Mouse (Mus musculus) liver, embryonic 13.5 days (tissue): Measurements from ENCODE around the gene Nlrp6. TPM values are rescaled to one million over a fixed set of nuclear protein-coding genes. Genes with fewer than 3 reads are reported as not detected.
"Not testable (repeated sequence)": the region's sequence is repeated elsewhere in the genome, so short reads cannot be mapped to it uniquely, and the experiment has no call there.

ENCODE experiments used
- ATAC-seq: fragments of 200-750 bp; cut with Nextera tagmentation; 2 replicates; pipeline ENCODE4 v1.8.0; 2017; ENCODE audit warnings: low read depth, mild to moderate bottlenecking, moderate number of reproducible peaks, moderate library complexity
- DNase-seq: peaks from one replicate; pipeline ENCODE4 v3.0.0; 2022
- H3K27ac ChIP-seq: fragments of 300-500 bp; sonication (generic); 2 replicates; pipeline ENCODE4 v1.5.1; 2015; ENCODE audit warnings: moderate library complexity, mild to moderate bottlenecking, inconsistent platforms
- H3K27me3 ChIP-seq: fragments of 300-500 bp; sonication (generic); 2 replicates; pipeline ENCODE4 v1.6.1; 2015; ENCODE audit warnings: mild to moderate bottlenecking, inconsistent platforms
- H3K36me3 ChIP-seq: fragments of 300-500 bp; sonication (generic); 2 replicates; pipeline ENCODE4 v1.6.1; 2015; ENCODE audit warnings: mild to moderate bottlenecking, inconsistent platforms
- H3K4me1 ChIP-seq: fragments of 300-500 bp; sonication (generic); replicated peaks from 2 replicates; pipeline ENCODE4 v1.6.1; 2015; ENCODE audit warnings: inconsistent platforms
- H3K4me2 ChIP-seq: fragments of 300-500 bp; sonication (generic); 2 replicates; pipeline ENCODE4 v1.6.1; 2015; ENCODE audit warnings: inconsistent platforms, mild to moderate bottlenecking, moderate library complexity
- H3K4me3 ChIP-seq: fragments of 300-500 bp; sonication (generic); replicated peaks from 2 replicates; pipeline ENCODE4 v1.5.1; 2015; ENCODE audit warnings: mild to moderate bottlenecking, inconsistent platforms
- H3K9ac ChIP-seq: fragments of 300-500 bp; sonication (generic); 2 replicates; pipeline ENCODE4 v1.6.1; 2015; ENCODE audit warnings: mild to moderate bottlenecking, inconsistent platforms
- H3K9me3 ChIP-seq: fragments of 300-500 bp; sonication (generic); replicated peaks from 2 replicates; pipeline ENCODE4 v1.6.1; 2016; ENCODE audit warnings: inconsistent platforms
- WGBS: fragments of 180-500 bp; shearing (Covaris S2); methylation state at CpG from one replicate; pipeline ENCODE4 v1.1.7; 2015; ENCODE audit not compliant: insufficient replicate concordance; 5-methylcytosine and 5-hydroxymethylcytosine counted together
- polyA plus RNA-seq: library from polyadenylated mRNA; unstranded; fragments of >200 nt; fragmentation: Nextera tagmentation; extraction: Ambion mirVana; gene quantifications from 2 replicates; pipeline ENCODE4 v1.2.1, GENCODE M21; 2015

The Nlrp6 gene
- 1.6 and 2.4 TPM in 2 replicates for polyA plus RNA-seq

DNA sequence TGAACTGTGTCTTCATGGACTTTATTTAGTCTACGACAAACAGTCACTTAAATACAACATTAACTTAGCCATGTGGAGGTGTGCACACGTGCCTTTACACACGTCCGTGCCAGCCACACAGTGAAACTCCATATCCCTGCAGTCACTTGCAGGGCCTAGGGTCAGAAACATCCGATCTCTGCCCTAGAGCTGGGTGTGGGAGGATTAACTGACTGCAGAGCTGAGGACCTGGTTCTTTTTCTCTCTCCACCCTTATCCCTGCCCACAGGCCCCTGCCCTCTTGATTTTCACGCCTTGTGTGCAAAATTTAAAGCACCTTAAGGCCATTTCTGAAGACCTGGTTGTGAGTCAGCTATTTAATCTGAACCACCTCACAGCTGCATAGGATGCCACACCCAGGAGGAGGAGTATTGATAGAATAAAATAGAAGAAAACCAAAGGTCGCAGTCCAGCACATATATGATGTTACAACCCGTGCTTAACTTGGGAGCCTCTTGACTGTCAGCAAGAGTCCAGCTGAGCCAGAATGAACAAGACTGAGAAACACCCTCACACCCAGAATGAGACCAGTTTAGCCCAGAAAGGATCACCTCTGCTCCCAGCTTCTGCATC, at the start of gene Nlrp6:
Nlrp6 (plus strand) TSS at position 485 of the 612 bp plus-strand sequence.
- no peak for ATAC-seq
- Histone ChIP-seq H3K27me3 (peaks cover 64% of the 10 kb centered on the region), H3K4me3 (no peak within 1 kb of the TSS)

DNA sequence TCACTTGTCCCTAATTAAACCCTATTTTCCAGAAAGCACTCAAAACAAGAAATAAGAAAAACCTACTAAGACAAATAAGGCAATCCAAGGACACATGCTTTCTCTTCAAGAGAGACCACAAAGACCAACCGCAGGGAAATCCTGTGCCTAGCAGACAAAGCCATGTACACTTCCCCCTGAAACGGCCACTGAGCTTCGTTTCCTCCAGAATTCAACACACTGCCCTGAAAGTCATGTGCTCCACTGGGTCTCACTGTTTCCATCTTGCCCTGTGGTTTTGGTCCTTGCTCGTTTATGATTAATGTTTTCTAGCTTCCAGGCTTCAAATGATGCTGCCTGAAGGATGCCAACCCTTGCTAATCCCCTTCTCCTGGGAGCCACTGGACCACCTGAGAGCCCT, 46.5 kb upstream of the Nlrp6 start:
- no peak overlapping the region for H3K9ac ChIP-seq
- no peak overlapping the region for H3K27ac ChIP-seq
- ATAC-seq (no peak), DNase-seq (no peak)
- peaks cover 13% of the 10 kb centered on the region for H3K4me1 ChIP-seq
- 27% methylated on average over 4 of the region's 4 CpGs for WGBS
- H3K27me3 ChIP-seq, result no peaks in the 10 kb centered on the region
- H3K4me3 ChIP-seq, result no peak overlapping the region
- H3K9me3 ChIP-seq, result no peaks in the 10 kb centered on the region
- H3K4me2 ChIP-seq, result no peak overlapping the region
- peaks cover 46% of the 10 kb centered on the region for H3K36me3 ChIP-seq

More for the DNA sequence above, at the start of gene Nlrp6:
- Histone ChIP-seq H3K4me1 (peaks cover 44% of the 10 kb centered on the region), H3K4me2 (no peak within 1 kb of the TSS), H3K9ac (no peak within 1 kb of the TSS), H3K27ac (no peak within 1 kb of the TSS), H3K36me3 (no peaks in the 10 kb centered on the region), H3K9me3 (no peaks in the 10 kb centered on the region)
- 48% methylated on average over 8 of the region's 8 CpGs for WGBS
- DNase-seq, result no peak

DNA sequence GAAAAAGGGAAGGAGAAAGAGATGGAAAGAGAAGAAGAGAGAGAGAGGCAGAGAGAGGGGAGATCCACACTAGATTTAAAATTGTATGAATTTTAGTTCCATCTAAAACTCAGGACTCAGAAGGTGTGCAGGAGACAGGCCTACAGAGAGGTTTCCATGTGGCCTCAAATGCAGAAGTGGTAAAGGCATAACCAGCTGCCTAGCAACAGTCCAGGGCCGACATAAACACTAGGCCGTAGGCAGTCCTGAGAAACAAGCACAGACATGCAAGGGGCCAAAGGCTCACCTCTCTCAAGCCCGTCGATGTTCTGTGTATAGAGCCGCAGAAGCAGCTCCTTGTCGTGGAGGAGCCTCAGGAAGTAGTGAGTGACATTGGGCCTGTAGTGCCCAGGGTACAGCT, 43.3 kb upstream of the Nlrp6 start:
- Histone ChIP-seq H3K4me3 (no peak overlapping the region), H3K4me1 (peaks cover 34% of the 10 kb centered on the region), H3K27ac (no peak overlapping the region), H3K27me3 (no peaks in the 10 kb centered on the region), H3K36me3 (peaks cover 39% of the 10 kb centered on the region), H3K4me2 (no peak overlapping the region), H3K9ac (no peak overlapping the region), H3K9me3 (no peaks in the 10 kb centered on the region)
- no peak for DNase-seq
- 61% methylated on average over 6 of the region's 6 CpGs for WGBS
- ATAC-seq, result no peak

DNA sequence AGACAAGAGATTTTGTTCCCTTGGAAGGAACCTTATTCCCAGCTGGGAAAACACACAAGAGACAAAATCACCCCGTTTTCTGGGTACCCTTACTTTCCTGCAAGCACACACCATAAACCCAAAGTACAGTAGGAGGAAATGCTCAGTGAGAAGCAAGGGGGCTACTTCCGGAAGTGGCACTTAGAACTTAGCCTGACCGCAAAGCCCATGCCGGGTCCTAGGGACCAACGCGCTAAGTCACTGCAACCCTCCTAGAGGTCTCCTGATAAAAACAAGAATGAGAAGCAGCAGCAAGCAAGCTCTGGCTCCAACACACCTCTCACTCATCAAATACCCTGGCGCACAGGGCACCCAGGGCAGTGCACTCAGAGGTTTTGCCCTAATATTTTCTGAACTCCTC, 41.3 kb upstream of the Nlrp6 start:
- Histone ChIP-seq H3K27me3 (no peaks in the 10 kb centered on the region), H3K27ac (peak overlapping the region; percentile 66), H3K4me1 (peaks cover 48% of the 10 kb centered on the region), H3K9ac (peak overlapping the region; percentile 52; the same call in 1 of the 2 replicates), H3K4me3 (peak overlapping the region; percentile 26), H3K9me3 (no peaks in the 10 kb centered on the region), H3K36me3 (peaks cover 39% of the 10 kb centered on the region), H3K4me2 (peak overlapping the region; percentile 53)
- DNase-seq (no peak), ATAC-seq (no peak)
- WGBS, result 30% methylated on average over 7 of the region's 7 CpGs

DNA sequence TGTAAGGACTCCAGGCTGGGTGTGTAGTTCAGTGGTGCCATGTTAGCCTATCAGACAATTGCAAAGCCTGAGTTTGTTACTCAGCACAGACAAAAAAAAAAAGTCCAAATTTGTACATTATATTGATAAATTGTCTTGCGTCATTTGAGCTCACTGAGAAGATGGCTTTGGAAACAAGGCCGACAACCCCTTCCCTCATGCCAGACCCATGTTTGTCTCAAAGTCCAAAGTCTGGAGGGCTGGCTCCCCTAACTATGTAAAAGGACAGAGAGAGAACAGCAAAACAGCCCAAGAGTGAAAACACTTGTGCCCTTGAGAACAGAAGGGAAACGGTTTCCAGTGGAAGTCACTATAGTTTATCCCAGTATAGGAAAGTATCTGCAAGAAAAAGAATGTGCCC, 40.3 kb upstream of the Nlrp6 start:
- peaks cover 39% of the 10 kb centered on the region for H3K36me3 ChIP-seq
- no peaks in the 10 kb centered on the region for H3K9me3 ChIP-seq
- ATAC-seq (no peak), DNase-seq (no peak)
- peak overlapping the region; percentile 66 for H3K27ac ChIP-seq
- H3K4me2 ChIP-seq, result peak overlapping the region; percentile 93
- H3K4me1 ChIP-seq, result peaks cover 42% of the 10 kb centered on the region
- peak overlapping the region; percentile 88; the same call in 1 of the 2 replicates for H3K9ac ChIP-seq
- WGBS, result 62% methylated on average over 3 of the region's 3 CpGs
- H3K4me3 ChIP-seq, result peak overlapping the region; percentile 92
- H3K27me3 ChIP-seq, result no peaks in the 10 kb centered on the region

DNA sequence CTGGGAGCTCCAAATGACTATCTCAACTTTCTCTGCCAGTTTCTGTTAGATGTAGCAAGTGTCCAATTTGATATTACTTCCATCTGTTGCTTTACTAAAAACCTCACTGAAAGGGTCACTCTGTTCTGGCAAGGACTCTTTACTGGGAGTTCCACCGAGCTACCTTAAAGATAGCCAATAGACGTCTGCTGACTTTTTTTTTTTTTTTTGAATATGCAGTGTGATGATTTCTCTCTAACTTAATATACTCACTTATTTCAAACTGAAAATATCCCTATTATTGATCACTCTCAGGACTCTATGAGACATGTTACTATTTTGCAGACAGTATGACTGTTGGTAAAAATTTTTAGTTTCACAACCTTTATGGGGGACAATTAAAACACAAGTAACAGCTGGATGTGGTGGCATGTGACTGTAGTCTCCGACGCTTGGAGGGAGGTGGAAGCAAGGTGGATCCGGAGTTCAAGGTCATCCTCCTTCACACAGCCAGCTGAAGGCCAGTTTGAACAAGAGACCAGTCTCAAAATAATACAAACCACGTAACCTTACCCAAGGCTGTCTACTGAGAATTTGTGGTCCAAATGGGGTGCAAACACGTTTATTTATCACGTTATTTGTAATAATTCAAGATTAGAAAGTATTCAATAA, 39.7 kb upstream of the Nlrp6 start:
- 7% methylated on average over 8 of the region's 8 CpGs for WGBS
- ATAC-seq, result no peak
- Histone ChIP-seq H3K9me3 (no peaks in the 10 kb centered on the region), H3K9ac (peak overlapping the region; percentile 88), H3K27ac (peak overlapping the region; percentile 90), H3K27me3 (no peaks in the 10 kb centered on the region), H3K4me3 (peak overlapping the region; percentile 92), H3K36me3 (peaks cover 39% of the 10 kb centered on the region), H3K4me2 (peak overlapping the region; percentile 93), H3K4me1 (peaks cover 42% of the 10 kb centered on the region)
- no peak for DNase-seq

DNA sequence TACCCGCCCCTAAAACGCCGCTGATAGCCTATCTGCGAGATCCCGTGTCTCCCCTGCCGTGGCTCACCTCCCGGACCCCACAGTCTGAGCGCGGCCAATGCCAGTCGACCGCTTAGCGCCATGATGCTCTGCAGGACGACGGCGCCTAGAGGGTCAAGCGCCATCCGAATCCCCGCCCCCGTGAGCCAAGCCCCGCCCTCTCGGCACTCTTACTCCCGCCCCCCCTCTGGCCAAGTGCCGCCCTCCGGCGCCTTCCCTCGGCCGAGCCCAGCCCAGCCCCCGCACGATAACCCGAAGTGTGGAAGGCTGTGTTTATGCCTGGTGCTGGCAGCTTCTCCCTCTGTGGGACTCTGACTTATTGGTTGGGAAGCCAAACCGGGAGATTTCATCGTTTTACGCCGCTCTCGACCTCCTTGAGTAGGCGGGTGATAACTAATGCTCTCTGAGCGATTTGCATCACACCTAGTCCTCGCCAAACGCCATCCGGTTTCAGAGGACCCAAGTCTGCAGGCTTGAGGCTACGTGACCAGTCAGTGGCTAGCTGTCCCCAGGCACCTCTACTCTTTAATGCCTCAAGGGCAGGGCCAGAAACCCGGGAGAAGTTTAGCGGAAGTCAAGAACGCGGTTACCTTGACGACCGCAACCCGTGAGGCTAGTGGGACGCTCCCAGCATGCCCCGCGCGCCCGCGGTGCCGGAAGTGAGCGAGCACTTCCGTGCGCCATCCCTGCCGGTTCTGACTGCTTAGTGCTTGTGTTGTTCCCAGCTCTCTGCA, 38.8 kb upstream of the Nlrp6 start, which contains the start of the genes Psmd13 and Sirt3:
Psmd13 (plus strand) TSS at position 273 of the 773 bp plus-strand sequence.
Sirt3 (minus strand) TSS at position 614 of the 773 bp plus-strand sequence.
- DNase-seq (peak; percentile 88), ATAC-seq (peak; percentile 91)
- Histone ChIP-seq H3K27me3 (no peaks in the 10 kb centered on the region), H3K4me3 (peak within 1 kb of the TSS; percentile 92), H3K4me1 (peaks cover 42% of the 10 kb centered on the region), H3K9me3 (no peaks in the 10 kb centered on the region), H3K4me2 (peak within 1 kb of the TSS; percentile 93), H3K36me3 (peaks cover 40% of the 10 kb centered on the region), H3K27ac (peak within 1 kb of the TSS; percentile 90), H3K9ac (peak within 1 kb of the TSS; percentile 88)
- under 1% methylated on average over 59 of the region's 59 CpGs for WGBS

DNA sequence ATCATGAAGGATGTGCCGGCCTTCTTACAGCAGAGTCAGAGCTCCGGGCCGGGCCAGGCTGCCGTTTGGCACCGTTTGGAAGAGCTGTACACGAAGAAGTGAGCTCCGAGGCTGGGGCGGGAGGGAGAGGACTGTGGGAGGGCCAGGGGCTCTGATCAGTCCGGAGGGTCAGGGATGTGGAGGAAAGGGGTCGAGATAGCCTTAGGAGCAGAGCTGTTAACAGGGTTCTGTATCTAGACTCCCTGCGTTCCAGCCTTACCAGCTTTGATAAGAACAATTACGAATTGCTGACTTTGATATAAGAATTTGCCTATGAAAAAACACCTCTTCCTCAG, 38.3 kb upstream of the Nlrp6 start:
- peak overlapping the region; percentile 93 for H3K4me2 ChIP-seq
- H3K4me1 ChIP-seq, result peaks cover 42% of the 10 kb centered on the region
- H3K27ac ChIP-seq, result peak overlapping the region; percentile 90
- ATAC-seq (peak; percentile 24), DNase-seq (no peak)
- H3K36me3 ChIP-seq, result peaks cover 40% of the 10 kb centered on the region
- H3K9me3 ChIP-seq, result no peaks in the 10 kb centered on the region
- peak overlapping the region; percentile 88 for H3K9ac ChIP-seq
- H3K27me3 ChIP-seq, result no peaks in the 10 kb centered on the region
- H3K4me3 ChIP-seq, result peak overlapping the region; percentile 92
- WGBS, result 0% methylated on average over 12 of the region's 12 CpGs

DNA sequence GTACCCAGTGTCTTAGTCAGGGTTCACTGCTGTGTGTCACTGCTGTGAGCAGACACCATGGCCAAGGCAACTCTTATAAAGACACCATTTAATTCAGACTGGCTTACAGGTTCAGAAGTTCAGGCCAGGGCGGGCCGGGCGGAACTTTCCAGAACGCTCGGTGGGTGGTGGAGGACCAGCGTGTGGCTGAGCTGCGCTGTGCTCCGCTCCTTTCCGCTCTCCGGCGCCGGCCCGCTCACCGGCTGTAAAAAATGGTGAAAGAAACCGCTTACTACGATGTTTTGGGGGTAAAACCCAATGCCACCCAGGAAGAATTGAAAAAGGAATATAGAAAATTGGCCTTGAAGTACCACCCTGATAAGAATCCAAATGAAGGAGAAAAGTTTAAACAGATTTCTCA, 30.1 kb upstream of the Nlrp6 start:
- not testable (repeated sequence) for H3K4me2 ChIP-seq, DNase-seq, ATAC-seq, H3K4me3 ChIP-seq, H3K27me3 ChIP-seq, H3K4me1 ChIP-seq, H3K9ac ChIP-seq, H3K9me3 ChIP-seq, H3K27ac ChIP-seq
- 95% methylated on average over 16 of the region's 16 CpGs for WGBS
- H3K36me3 ChIP-seq, result peaks cover 84% of the 10 kb centered on the region

DNA sequence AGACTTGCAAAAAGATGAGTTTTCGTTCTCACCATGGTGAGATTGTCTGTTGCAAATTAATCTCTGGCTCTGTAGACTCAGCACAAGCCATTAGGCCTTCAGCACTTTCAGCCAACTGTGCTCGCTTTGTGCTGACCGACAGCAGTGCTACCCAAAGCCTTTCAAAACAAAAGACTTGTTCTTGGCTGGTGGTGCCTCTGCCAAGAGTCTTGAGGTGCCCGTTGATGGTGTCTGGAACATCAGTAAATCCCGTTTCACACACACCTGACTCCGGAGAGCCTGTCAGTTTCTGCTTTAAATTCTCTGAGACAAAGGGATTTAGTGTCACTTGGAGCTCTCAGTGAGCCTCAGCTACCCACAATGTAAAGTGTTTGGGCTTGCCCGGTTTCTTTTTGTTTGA, 26.7 kb upstream of the Nlrp6 start:
- no peaks in the 10 kb centered on the region for H3K9me3 ChIP-seq
- H3K4me3 ChIP-seq, result no peak overlapping the region
- peaks cover 83% of the 10 kb centered on the region for H3K36me3 ChIP-seq
- no peak overlapping the region for H3K4me2 ChIP-seq
- DNase-seq, result no peak
- H3K27ac ChIP-seq, result no peak overlapping the region
- ATAC-seq, result no peak
- H3K4me1 ChIP-seq, result no peaks in the 10 kb centered on the region
- H3K27me3 ChIP-seq, result no peaks in the 10 kb centered on the region
- H3K9ac ChIP-seq, result no peak overlapping the region
- 79% methylated on average over 7 of the region's 7 CpGs for WGBS

DNA sequence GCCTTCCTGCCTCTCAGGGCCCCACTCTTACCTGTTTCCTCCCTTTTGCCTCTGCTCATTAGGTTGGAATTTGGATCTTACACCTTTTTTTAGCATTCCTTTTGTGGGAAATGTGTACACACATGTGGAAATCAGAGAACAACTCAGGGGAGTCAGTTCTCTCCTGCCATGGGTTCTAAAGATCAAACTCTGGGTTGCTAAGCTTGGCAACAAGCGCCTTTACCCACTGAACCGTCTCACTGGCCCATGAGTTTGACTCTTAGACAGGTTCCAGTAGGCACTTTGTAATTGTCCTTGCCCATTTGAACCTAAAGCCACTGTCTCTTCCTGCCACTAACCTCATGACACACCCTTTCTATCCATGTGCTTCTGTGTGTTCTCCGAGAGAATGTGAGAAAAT, 26.1 kb upstream of the Nlrp6 start:
- DNase-seq, result no peak
- 88% methylated on average over 3 of the region's 3 CpGs for WGBS
- no peak overlapping the region for H3K4me3 ChIP-seq
- H3K27ac ChIP-seq, result no peak overlapping the region; the same call in 1 of the 2 replicates
- H3K36me3 ChIP-seq, result peaks cover 79% of the 10 kb centered on the region
- H3K27me3 ChIP-seq, result no peaks in the 10 kb centered on the region
- no peak for ATAC-seq
- no peaks in the 10 kb centered on the region for H3K4me1 ChIP-seq
- no peaks in the 10 kb centered on the region for H3K9me3 ChIP-seq
- no peak overlapping the region for H3K9ac ChIP-seq
- H3K4me2 ChIP-seq, result no peak overlapping the region
